Mouse (Mus musculus): ENCODE data around the gene Pnmal1.

The Pnmal1 gene

DNA sequence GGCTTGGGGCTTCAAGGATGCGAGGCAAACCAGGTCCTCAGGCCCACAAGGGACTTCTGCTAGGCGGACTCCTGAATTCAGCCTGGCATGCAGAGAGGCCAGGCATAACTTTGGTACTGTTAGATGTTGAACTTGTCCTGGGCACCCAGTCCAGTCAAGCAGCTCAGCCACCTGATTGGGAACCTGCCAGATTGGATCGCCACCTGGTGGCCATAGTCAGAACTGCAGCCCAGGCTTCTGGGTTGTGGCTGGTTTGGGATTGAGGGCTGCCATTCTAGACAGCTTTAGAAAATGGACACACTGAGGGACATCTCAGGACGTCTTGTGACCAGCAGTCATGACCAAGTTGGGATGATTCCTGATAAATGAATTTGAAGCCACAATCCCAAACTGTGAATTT lies 40.2 kb downstream of the Pnmal1 start:
- DNase-seq: peak; percentile 94

GRCm38 (mm10) chr7:17002375-17003195 lies 43.1 kb downstream of the Pnmal1 start:
- DNase-seq: peak; percentile 82

DNA sequence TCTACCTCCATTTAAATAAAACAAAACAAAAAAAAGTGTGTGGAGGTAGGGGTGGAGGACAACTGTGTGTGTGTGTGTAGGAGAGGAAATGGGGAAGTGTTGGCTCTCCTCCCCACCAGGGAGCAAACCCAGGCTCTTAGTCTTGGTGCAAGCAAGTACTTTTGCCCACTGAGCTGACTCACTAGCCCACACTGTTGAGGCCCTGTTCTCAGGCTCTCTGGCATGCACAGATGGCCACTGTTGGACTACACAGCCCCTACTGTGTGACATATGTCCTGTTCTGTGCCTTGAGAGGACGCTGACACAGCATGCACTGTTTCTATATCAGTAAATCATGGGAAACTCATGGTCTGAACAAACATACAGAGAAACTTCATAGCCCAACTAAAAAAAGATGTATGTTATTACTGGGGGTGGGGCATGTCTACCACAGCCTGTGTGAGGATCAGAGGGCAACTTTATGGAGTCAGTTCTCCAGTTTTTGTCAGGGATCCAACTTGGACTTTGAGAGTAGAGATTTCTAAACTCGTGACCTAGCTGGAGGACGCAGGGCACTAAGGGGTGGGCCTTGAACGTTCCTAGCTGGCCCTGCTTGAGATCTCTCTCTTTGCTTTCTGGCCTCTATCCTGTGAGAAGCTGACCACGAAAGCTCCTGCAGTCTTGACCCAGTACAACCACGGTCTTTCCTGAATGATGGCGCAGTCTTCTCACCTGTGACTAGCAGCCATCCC lies 43.9 kb downstream of the Pnmal1 start:
- DNase-seq: peak; percentile 54

- DNase-seq: peak; percentile 55
Measured at GRCm38 (mm10) chr7:17004716-17005115, 45.2 kb downstream of the Pnmal1 start.

DNA sequence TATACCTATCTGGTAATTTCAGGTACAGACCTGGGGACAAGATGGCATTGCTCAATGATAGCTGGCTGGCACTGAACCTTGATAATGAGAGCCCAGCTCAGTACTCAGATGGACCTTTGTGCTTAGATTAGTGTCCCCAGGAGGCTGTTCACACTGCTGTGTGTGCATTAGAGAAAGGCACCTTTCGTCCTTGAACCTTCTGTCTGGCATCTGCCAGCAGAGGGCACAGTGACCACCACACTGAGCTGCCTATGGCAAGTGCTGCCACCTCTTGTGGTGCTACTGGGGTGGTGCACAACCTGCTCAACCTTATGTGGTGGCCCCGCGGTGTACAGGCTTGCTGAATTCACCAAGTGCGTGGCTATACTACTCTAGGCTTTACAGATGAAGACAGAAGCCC lies 47.8 kb downstream of the Pnmal1 start:
- DNase-seq: peak; percentile 39

- no peak for DNase-seq
Measured at GRCm38 (mm10) chr7:17009326-17010009, 50.0 kb downstream of the Pnmal1 start.

DNA sequence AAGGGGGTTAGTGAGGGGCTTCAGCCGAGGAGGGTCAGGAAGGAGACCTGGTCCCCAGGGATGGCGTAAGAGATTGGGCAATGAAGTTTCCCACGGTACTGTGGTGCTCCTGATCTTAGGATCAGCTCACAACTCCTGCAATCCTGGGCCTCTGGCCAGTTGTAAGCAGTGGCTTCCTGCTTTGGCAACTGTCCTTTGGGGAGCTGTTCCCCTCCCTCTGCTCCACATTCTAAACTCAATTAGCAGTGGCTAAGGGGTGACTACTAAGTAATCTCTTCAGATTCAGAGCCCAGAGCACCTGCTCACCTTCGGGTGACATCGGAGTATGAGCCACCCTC lies 50.5 kb downstream of the Pnmal1 start:
- DNase-seq: no peak

- no peak for DNase-seq
Measured at GRCm38 (mm10) chr7:17011909-17012590, 52.6 kb downstream of the Pnmal1 start.
